ENCODE assay signal across 12 mouse cellular contexts in genomic region chr17:30032796-30033195, GRCm38 (mm10).
DNase-seq lines count a peak whose midpoint lies in the region.
"Had no signal": no experiment of that assay in that cellular context is flagged by ENCODE, and none has a peak within 500 bp of the region (broad histone marks: within the 10 kb centered on the region; RNA-seq: fewer than 3 reads in every experiment).

No protein-coding gene starts in this region.

- peak; percentile 30 to 46 for DNase-seq in cerebellum, adult 18-20 months
- DNase-seq in cerebellum, postnatal 4 days (ENCODE audit: low spot score in 2 of 2), result no peak
- DNase-seq in heart, adult 11 months, result peak; percentile 78
- no peak for DNase-seq in heart, adult 9 months (ENCODE audit: low spot score in 2 of 2)
- peak; percentile 45 for DNase-seq in brain, adult 2 months (ENCODE audit: low read depth, low spot score)
- peak; percentile 23 to 29 for DNase-seq in cerebellum, postnatal 36 days
- DNase-seq in kidney, postnatal 10 days, result no peak
- DNase-seq: adrenal gland, postnatal 10 days; forebrain, postnatal 0 days; gastrocnemius, postnatal 36 days; kidney, adult 11 months; kidney, adult 9 months had no signal

Comparison
In these comparisons a context has a peak if more than half of its experiments do, and no peak if none do; other contexts are left out.
1. DNase-seq: peak in cerebellum, adult 18-20 months (2 of 2), heart, adult 11 months (single experiment), brain, adult 2 months (single experiment) and cerebellum, postnatal 36 days (2 of 2); none in cerebellum, postnatal 4 days (0 of 2), heart, adult 9 months (0 of 2) and kidney, postnatal 10 days (single experiment).